Mouse (Mus musculus) kidney, embryonic 16.5 days (tissue): ENCODE results near the gene Cd2ap. TPM values are rescaled to one million over a fixed set of nuclear protein-coding genes. Genes with fewer than 3 reads are reported as not detected.
"Not testable (repeated sequence)": the region's sequence is repeated elsewhere in the genome, so short reads cannot be mapped to it uniquely, and the experiment has no call there.

Experiments used
- ATAC-seq: fragments of 200-750 bp; cut with Nextera tagmentation; 2 replicates; pipeline ENCODE4 v1.8.0; 2017; ENCODE audit warnings: moderate TSS enrichment; ENCODE audit not compliant: low FRiP score, low TSS enrichment
- H3K27ac ChIP-seq: fragments of 300-500 bp; sonication (generic); 2 replicates; pipeline ENCODE4 v1.5.1; 2014; ENCODE audit warnings: low read length
- H3K27me3 ChIP-seq: fragments of 300-500 bp; sonication (generic); 2 replicates; pipeline ENCODE4 v1.6.1; 2014; ENCODE audit warnings: low read length, control low read depth, mixed read lengths; ENCODE audit not compliant: insufficient read depth
- H3K36me3 ChIP-seq: fragments of 300-500 bp; sonication (generic); 2 replicates; pipeline ENCODE4 v1.6.1; 2014; ENCODE audit warnings: low read length, control low read depth, mixed read lengths; ENCODE audit not compliant: insufficient read depth
- H3K4me1 ChIP-seq: fragments of 300-500 bp; sonication (generic); 2 replicates; pipeline ENCODE4 v1.6.1; 2014; ENCODE audit warnings: low read length, control low read depth, mixed read lengths; ENCODE audit not compliant: insufficient read depth
- H3K4me2 ChIP-seq: fragments of 300-500 bp; sonication (generic); replicated peaks from 2 replicates; pipeline ENCODE4 v1.6.1; 2014; ENCODE audit warnings: low read depth, low read length
- H3K4me3 ChIP-seq: fragments of 300-500 bp; sonication (generic); 2 replicates; pipeline ENCODE4 v1.5.1; 2014; ENCODE audit warnings: mild to moderate bottlenecking, low read length
- H3K9ac ChIP-seq: fragments of 300-500 bp; sonication (generic); replicated peaks from 2 replicates; pipeline ENCODE4 v1.6.1; 2014; ENCODE audit warnings: low read length
- H3K9me3 ChIP-seq: fragments of 300-500 bp; sonication (generic); 2 replicates; pipeline ENCODE4 v1.6.1; 2016; ENCODE audit warnings: low read length, control low read depth
- WGBS: fragments of 180-500 bp; shearing (Covaris S2); extraction: QIAGEN DNeasy Blood & Tissue Kit; methylation state at CpG from one replicate; pipeline ENCODE4 v1.1.7; 2014; 5-methylcytosine and 5-hydroxymethylcytosine counted together
- polyA plus RNA-seq: library from polyadenylated mRNA; unstranded; fragments of >200 nt; fragmentation: Nextera tagmentation; extraction: Ambion mirVana; gene quantifications from 2 replicates; pipeline ENCODE4 v1.2.1, GENCODE M21; 2015

The Cd2ap gene
- 28.8 and 35.4 TPM in 2 replicates for polyA plus RNA-seq

DNA sequence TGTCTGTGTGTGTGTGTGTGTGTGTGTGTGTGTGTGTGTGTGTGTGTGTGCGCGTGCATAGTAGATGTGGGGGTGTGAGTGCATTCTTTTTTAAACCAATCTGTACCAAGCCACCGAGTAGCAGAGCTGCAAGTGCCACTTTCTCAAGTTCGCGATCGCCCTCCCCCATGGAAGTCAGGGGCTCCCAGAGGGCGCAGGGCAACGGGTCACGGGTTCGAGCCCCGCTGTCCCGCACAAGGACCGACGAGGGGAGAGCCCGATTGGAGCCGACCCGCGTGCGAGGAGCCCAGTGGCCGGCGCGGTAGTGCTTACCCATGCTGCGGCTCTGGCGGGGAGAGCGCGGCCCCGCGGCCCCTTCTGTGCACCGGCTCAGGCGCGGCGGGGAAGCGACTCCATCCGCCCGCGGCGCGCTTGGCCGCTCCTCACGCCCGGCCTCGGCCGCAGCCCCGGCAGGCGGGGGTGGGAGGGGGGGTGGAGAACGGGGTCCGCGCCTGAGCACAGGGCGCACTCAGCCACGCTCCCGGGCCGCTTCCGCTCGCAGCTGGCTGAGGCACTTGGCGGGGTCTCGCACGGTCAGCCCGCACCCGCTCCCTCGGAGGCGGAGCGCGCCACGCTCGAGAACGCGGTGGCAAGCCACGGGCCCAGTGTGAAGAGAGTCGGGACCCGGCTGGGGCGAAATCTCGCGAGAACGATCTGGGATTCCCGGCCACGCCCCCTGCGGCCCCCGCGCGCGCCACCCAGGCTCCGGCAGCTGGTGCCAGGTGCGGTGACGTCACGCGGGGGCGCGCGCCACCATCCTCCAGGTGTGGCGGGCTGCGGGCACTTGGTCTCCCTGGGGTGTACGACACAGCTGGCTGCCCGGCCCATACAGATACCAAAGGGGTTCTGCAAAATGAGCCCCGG, at the start of gene Cd2ap:
Gene Cd2ap (minus strand): TSS at position 665 of the 903 bp plus-strand sequence.
- Histone ChIP-seq H3K9ac (peak within 1 kb of the TSS; percentile 99), H3K27me3 (no peaks in the 10 kb centered on the region), H3K4me3 (peak within 1 kb of the TSS; percentile 95), H3K4me2 (peak within 1 kb of the TSS; percentile 72), H3K27ac (peak within 1 kb of the TSS; percentile 98), H3K36me3 (no peaks in the 10 kb centered on the region), H3K4me1 (peaks cover 24% of the 10 kb centered on the region), H3K9me3 (no peaks in the 10 kb centered on the region)
- peak; percentile 97 for ATAC-seq
- under 1% methylated on average over 86 of the region's 94 CpGs for WGBS

DNA sequence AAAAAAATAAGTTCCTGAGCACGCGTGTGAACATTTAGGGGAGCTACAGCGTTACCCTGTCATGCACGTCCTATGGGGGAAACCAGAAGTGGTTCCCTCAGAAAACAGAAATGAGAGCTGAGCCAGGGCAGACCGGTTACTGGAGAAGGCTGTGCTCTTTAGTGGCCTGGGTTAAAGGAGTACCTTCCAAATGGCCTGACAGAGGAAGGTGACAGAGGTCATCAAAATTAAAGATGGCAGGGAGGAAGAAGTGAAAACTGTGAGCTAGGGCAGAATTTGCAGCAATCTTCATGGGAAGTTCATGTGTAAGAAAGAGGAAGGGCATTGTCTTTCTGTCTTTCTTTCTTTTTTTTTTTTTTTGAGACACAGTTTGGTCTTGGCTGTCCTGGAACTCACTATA, 48.3 kb upstream of the Cd2ap start:
- no peaks in the 10 kb centered on the region for H3K4me1 ChIP-seq
- H3K4me2 ChIP-seq = no peak overlapping the region
- no peaks in the 10 kb centered on the region for H3K36me3 ChIP-seq
- no peak overlapping the region for H3K9ac ChIP-seq
- 84% methylated on average over 5 of the region's 5 CpGs for WGBS
- no peak overlapping the region for H3K4me3 ChIP-seq
- no peaks in the 10 kb centered on the region for H3K27me3 ChIP-seq
- no peaks in the 10 kb centered on the region for H3K9me3 ChIP-seq
- H3K27ac ChIP-seq = no peak overlapping the region
- ATAC-seq = no peak

DNA sequence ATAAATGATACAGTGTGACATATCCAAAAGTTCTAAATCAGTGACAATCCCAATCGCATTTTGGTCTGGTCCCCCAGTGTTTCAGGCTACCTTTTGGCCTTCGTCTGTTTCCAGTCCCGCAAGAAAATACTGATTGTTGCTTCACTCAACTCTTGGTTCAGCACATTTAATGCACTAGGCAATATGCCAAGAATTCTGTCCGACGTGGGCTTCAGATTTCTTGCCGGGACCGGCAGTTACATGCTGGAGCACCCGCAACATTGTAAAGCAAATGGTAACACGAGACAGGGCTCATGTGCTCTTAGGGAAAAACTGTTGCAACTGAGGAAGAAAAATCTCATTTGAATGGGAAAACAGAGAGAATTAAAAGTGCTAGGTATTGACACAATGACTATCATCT, 42.3 kb upstream of the Cd2ap start:
- Histone ChIP-seq H3K9ac (no peak overlapping the region), H3K4me3 (no peak overlapping the region), H3K4me2 (no peak overlapping the region), H3K27ac (no peak overlapping the region), H3K27me3 (no peaks in the 10 kb centered on the region), H3K4me1 (no peaks in the 10 kb centered on the region; the same call in 1 of the 2 replicates), H3K9me3 (no peaks in the 10 kb centered on the region), H3K36me3 (no peaks in the 10 kb centered on the region)
- 40% methylated on average over 9 of the region's 9 CpGs for WGBS
- ATAC-seq = no peak

DNA sequence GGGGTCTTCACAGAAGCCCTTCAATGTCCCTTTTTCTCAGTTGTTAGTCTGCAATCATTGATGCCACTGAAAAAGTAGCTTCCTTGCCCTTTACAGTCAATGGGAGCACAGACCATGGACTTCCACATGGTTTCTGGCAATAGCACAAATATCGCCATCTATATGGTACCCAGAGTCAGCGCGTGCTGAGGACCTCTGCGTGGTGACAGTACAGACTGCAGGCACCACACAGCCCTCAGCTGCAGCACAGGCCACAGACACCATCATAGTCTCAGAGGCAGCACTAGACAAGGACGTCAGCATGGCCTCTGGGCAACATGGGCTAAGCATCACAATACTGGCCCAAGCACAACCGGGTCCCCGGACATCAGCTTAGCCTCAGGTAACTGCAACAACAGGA, 38.3 kb upstream of the Cd2ap start:
- no peak for ATAC-seq
- Histone ChIP-seq H3K9me3 (no peaks in the 10 kb centered on the region), H3K36me3 (no peaks in the 10 kb centered on the region), H3K4me1 (peaks cover 25% of the 10 kb centered on the region), H3K4me3 (no peak overlapping the region), H3K4me2 (no peak overlapping the region), H3K27ac (no peak overlapping the region), H3K9ac (no peak overlapping the region), H3K27me3 (no peaks in the 10 kb centered on the region)
- 86% methylated on average over 7 of the region's 7 CpGs for WGBS

DNA sequence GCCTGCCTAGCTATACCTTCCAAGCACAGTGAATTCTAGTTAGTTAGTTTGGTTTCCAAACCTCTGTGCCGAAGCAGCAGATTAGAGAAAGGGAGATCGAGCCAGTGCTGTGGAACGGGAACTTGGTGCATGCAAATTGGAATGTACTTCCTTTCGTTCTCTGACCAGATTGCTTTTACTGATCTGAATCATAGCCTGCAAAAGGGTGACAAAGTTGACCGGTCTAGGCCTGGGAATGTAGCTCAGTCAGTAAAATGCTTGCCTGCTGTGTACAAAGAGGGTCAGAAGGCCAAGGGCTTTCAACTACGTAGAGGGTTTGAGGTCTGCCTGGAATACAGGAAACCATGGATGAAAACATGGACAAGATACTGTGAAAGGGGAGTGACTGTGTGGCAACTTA, 35.7 kb upstream of the Cd2ap start:
- Histone ChIP-seq H3K4me2 (no peak overlapping the region), H3K4me3 (no peak overlapping the region), H3K4me1 (peaks cover 29% of the 10 kb centered on the region), H3K9me3 (no peaks in the 10 kb centered on the region), H3K9ac (no peak overlapping the region), H3K27ac (peak overlapping the region; percentile 62; the same call in 1 of the 2 replicates), H3K36me3 (no peaks in the 10 kb centered on the region), H3K27me3 (no peaks in the 10 kb centered on the region)
- 54% methylated on average over 6 of the region's 6 CpGs for WGBS
- no peak for ATAC-seq

DNA sequence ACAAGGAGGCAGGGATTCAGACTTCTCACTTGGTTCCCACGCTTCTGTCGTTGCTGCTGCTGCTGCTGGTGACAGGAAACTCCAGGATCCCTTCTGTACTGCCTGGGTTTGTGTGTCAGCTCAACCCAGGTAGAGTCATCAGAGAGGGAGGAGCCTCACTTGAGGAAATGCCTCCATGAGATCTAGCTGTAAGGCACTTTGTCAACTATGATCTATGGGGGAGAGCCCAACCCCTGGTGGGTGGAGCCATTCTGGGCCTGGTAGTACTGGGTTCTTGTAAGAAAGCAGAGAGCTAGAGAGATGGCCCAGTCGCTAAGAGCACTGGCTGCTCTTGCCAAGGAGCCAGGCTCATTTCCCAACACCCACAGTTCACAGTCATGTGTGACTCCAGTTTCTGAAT, 34.0 kb upstream of the Cd2ap start:
- Histone ChIP-seq H3K36me3 (no peaks in the 10 kb centered on the region), H3K27me3 (no peaks in the 10 kb centered on the region), H3K9ac (no peak overlapping the region), H3K4me2 (no peak overlapping the region), H3K4me1 (peaks cover 29% of the 10 kb centered on the region), H3K4me3 (no peak overlapping the region), H3K9me3 (no peaks in the 10 kb centered on the region), H3K27ac (peak overlapping the region; percentile 94)
- whole genome bisulfite sequencing = 75% methylated on average over 3 of the region's 3 CpGs
- no peak for ATAC-seq

DNA sequence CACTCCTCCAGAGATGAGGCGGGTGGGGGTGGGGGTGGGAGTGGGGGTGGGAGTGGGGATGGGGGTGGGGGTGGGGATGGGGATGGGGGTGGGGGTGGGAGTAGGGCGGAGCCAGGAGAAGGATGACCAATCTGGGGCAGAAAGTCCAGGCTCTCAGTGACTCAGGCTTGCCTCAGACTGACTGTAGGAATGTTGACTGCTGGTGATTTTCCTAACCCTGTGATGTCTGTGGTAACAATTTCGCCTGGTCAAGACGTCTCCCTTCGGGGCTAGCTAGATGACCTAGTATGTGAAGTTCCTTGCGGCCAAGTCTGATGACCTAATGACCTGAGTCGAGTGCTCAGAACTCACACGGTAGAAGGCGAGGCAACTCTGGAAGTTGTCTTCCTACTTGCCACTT, 32.9 kb upstream of the Cd2ap start:
- peak overlapping the region; percentile 94 for H3K27ac ChIP-seq
- no peaks in the 10 kb centered on the region for H3K36me3 ChIP-seq
- H3K27me3 ChIP-seq = no peaks in the 10 kb centered on the region
- ATAC-seq = peak; percentile 78
- peak overlapping the region; percentile 42 for H3K4me2 ChIP-seq
- H3K4me1 ChIP-seq = peaks cover 29% of the 10 kb centered on the region
- H3K9ac ChIP-seq = no peak overlapping the region
- H3K4me3 ChIP-seq = no peak overlapping the region
- 26% methylated on average over 8 of the region's 9 CpGs for WGBS
- no peaks in the 10 kb centered on the region for H3K9me3 ChIP-seq

DNA sequence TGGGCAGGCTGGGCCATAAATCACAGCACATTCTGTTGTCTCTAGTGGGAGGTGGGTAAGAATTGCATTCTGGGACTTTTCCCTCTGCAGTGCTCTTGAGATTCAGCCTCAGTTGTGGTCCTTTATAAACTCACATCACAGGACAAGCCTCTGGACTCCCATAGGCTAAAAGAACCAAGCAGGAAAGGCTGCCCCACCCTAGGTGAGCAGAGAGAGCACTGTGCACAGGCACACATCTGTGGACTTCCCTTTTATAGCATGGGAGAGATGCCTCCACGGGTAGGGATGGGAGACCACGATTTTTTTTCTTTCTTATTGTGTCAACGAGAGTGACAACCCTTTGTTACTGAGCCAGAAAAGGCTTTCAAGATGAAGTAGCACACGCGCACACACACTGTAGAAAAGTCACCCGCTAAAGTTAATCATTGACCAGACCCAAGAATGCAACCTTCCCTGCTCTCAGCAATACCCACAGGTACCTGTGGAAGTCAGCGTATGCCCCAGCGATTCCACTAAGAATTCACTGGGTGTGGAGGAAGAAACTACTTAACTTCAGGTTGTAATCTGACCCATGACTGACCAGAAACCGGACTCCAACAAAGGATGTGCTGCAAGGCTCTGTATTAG, 32.4 kb upstream of the Cd2ap start:
- H3K9me3 ChIP-seq = no peaks in the 10 kb centered on the region
- ATAC-seq = peak; percentile 95
- WGBS = 30% methylated on average over 9 of the region's 9 CpGs
- H3K4me2 ChIP-seq = peak overlapping the region; percentile 42; the same call in 1 of the 2 replicates
- peak overlapping the region; percentile 94 for H3K27ac ChIP-seq
- H3K27me3 ChIP-seq = no peaks in the 10 kb centered on the region
- H3K9ac ChIP-seq = no peak overlapping the region
- no peak overlapping the region for H3K4me3 ChIP-seq
- peaks cover 29% of the 10 kb centered on the region for H3K4me1 ChIP-seq
- H3K36me3 ChIP-seq = no peaks in the 10 kb centered on the region

DNA sequence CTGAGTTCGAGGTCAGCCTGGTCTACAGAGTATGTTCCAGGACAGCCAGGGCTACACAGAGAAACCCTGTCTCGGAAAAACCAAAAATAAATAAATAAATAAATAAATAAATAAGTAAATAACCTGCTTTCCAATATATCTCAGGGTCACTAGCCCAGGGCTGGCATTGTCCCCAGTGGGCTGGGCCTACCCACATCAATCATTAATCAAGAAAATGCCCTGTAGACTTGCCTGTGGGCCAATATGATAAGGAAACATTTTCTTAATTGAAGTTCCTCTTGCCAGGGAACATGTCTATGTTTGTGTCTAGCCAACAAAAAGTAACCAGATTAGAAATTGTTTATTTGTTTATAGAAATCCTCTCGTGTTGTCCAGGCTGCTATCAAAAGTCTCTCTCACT, 31.7 kb upstream of the Cd2ap start:
- ATAC-seq = no peak
- H3K9ac ChIP-seq = no peak overlapping the region
- WGBS = 79% methylated on average over 3 of the region's 3 CpGs
- H3K9me3 ChIP-seq = no peaks in the 10 kb centered on the region
- peaks cover 29% of the 10 kb centered on the region for H3K4me1 ChIP-seq
- H3K4me3 ChIP-seq = no peak overlapping the region
- H3K4me2 ChIP-seq = no peak overlapping the region
- H3K27me3 ChIP-seq = no peaks in the 10 kb centered on the region
- H3K36me3 ChIP-seq = no peaks in the 10 kb centered on the region
- H3K27ac ChIP-seq = peak overlapping the region; percentile 94

DNA sequence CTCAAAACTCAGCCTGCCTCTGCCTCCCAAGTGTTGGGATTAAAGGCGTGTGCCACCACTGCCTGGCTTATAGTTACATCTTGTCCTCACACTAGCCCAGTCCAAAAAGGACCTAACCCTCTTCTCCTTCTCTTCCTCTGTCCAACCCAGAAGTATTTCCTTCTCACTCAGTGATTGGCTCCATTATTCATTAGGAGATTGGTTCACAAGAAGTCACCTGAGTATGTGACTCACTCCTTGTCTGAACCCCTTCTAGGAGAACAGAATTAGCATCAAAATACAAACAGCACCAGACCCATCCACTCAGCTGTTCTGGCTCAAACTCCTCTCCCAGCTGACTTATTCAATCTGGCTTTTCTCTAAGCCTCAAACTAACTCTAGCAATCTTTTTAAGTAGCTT, 30.0 kb upstream of the Cd2ap start:
- not testable (repeated sequence) for H3K27me3 ChIP-seq, H3K9ac ChIP-seq, H3K4me2 ChIP-seq, H3K4me3 ChIP-seq, ATAC-seq, H3K36me3 ChIP-seq, H3K9me3 ChIP-seq, H3K27ac ChIP-seq
- H3K4me1 ChIP-seq = peaks cover 18% of the 10 kb centered on the region
- 87% methylated on average over 1 of the region's 1 CpGs for WGBS
